Mouse (Mus musculus) gastrocnemius, postnatal 14 days (tissue): Measurements from ENCODE around the gene Fhit. TPM values are rescaled to one million over a fixed set of nuclear protein-coding genes. Genes with fewer than 3 reads are reported as not detected.
"Not testable (repeated sequence)": the region's sequence is repeated elsewhere in the genome, so short reads cannot be mapped to it uniquely, and the experiment has no call there.

Experiments
- DNase-seq: peaks from one replicate; pipeline ENCODE4 v3.0.0; 2021; ENCODE audit warnings: mixed read lengths
- intact Hi-C: fragments of 180-260 bp; cut with DNase I; formaldehyde crosslinking; loops from one replicate; pipeline ENCODE4 v1.15.1; 2025; ENCODE audit warnings: low total_unique reads
- total RNA-seq, 2 experiments: library from RNA; stranded (reverse); gene quantifications; 2 replicates each; pipeline ENCODE4 v1.2.3; 2021

The Fhit gene
- total RNA-seq, 2 experiments from 2014 or later: 3.7 to 5.7 TPM

DNA sequence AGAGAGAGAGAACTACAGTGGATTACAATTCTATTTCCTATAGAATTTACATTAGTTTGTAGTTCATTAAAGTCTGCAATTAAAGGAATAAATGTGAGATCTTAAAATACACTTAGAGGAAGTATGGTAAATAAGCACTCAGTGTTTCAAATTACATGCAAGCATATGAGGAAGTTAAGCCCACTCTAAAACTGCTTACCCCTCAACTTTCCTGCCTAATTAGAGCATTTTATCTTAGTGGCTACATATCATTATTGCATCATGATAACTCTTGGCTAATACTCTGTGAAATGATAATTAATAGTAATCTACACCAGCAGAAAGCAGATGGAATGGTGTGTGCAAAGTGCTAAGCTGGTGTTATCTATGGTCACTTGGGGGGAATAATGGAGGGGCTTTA, 1329.5 kb downstream of the Fhit start:
- no peak for DNase-seq
- intact Hi-C loops: no loop called here

DNA sequence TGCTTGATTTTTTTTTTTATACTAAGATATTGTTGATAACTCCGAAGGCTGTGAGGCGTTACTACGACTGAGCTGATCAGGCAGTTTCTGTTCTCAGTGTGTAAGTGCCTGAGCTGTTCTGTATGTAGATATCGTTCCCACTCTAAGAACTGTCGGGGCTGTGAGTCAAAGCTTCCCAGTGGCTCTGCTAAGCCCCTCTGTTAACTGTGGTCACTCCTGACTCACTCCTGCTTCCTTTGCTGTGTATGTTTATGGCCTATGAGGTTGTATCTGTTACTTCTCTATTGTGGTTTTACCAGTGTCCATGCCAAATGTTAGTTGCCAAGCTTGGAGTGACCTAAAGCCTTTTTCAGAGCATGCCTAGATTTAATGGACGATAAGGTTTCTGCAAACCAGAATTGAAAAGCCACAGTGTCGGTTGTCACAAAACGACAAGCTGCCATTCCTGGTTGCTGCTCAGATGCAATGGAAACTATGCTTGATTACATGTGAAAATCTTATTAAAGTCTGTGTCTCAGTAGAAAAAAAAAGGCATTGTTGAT, 1333.1 kb downstream of the Fhit start:
- intact Hi-C loops, DNase-seq: not testable (repeated sequence)

DNA sequence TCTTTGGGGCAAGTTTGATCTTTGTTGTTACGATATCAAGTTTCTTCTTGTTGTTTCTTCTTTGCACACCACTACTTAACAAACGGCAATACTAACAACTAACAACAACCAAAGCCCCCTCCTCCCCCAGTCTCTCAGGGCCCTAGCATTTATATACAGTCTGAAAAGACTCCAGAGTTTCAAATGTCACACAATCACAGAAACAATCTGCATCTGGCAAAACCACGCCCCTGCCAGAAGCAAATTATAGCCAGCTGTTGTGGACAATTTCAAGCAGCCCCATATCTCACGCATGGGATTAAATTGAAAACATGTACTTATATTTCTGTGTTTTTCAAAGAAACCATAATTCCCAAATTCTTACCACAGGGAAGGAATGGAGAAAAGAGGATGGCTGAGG, 1345.9 kb downstream of the Fhit start:
- no peak for DNase-seq
- intact Hi-C loops: no loop called here

DNA sequence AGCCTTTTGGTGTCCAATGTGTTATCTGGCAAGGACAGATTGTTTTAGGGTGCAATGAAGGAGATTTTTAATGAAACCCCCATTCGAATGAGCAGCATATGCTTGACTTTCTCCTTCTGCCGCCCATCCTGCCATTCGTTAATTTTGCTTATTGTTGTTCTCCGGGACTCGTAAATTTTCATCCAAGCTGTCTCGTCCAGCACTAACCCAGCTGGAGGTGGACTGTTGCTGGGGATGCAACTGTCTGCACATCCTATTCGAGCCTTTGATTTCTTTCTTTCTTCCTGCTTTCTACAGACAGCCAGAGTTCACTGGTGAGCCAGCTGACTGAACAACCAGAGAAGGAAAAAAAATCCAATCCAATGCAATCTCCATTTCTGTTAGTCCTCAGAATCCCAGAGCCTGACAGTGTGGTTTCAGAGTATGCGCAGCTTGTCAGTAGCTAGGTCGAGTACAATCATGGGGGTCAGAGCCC, 1350.0 kb downstream of the Fhit start:
- intact Hi-C loops: no loop called here
- no peak for DNase-seq

- no peak for DNase-seq
Measured at GRCm38 (mm10) chr14:9811177-9811846, 1350.5 kb downstream of the Fhit start.

DNA sequence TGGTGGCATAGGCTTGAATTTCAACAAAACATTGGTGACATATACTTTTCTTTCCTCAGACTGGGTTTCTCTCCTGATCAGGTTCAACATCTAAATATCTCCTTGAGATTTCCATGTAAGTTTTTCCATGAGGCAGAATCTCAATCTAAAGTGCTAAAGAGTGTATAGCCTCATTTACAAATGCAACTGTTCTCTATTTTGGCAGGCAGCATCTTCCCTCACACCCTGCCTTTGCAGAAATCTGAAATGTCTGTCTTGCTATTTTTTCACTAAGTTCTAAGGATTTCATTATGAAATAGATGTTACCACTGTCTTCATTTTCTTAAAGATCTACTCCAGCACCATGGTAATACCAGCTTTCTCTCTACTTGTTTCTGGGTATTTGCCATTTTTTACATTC, 1368.4 kb downstream of the Fhit start:
- intact Hi-C loops: no loop called here
- no peak for DNase-seq

More at GRCm38 (mm10) chr14:9811177-9811846, 1350.5 kb downstream of the Fhit start:
- intact Hi-C loops: no loop called here

DNA sequence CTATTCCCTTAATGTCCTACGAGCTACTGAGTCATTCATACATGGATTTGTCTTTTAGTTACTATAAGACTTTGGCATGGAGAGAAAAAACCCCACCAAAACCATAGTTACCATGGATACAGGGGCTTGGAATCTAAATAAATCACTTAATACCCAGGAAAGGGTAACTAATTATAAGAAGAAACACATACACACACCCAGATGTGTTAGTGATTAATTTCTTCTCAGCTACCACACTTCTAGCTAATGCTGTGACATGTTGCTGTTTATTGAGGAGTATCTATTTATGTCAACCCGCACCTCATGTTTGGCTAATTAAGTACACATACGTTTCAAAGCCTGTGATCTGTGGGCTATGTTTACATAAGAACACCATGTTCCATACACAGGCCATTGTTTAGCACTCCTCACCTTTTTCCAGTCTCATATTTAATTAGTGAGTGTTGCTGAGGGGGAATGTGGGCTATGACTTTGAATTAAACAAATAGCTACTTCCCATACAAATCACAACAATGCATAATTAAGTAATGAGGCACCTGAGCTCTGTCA, 1373.4 kb downstream of the Fhit start:
- intact Hi-C loops: no loop called here
- no peak for DNase-seq

GRCm38 (mm10) chr14:9787389-9787788, 1374.4 kb downstream of the Fhit start:
- DNase-seq: no peak
- intact Hi-C loops: no loop called here

DNA sequence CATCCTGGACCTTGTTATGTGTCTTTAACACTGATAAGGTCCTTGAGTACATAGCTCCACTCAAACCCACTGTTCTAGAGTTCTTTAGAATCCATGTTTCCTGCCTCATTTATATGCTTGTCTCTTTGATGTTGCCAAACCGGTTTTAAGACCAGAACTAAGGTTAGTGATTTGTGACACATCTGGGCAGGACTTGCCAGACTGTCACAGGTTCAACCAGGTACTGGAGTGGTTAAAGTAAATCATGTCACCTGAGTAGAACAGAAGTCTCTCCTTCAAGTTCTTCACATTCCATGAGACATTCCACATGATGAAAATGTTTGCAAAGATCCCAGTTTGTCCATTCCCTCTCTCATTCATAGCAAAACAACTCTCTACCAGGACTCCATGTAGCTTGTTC, 1376.0 kb downstream of the Fhit start:
- no peak for DNase-seq
- intact Hi-C loops: no loop called here

DNA sequence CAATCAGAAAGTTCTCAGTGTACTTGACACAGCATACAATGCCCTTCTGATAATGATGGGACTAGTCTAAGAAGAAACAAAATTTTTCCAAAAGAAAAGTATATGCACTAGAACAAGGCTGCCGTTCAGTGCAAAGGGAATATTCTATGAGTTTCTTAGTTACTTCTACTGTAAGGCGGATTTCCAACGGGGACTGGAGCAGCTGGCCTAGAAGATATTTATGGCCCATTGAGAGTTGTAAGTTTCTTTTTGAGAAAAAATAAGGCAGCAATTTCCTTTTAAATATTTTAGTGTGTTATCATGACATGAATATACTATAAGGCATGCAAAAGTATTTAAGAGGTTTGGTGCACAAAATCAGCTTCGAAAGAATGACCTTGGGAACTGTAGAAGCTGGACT, 1410.5 kb downstream of the Fhit start:
- intact Hi-C loops: no loop called here

GRCm38 (mm10) chr14:9748709-9749108, 1413.1 kb downstream of the Fhit start:
- DNase-seq: no peak
- intact Hi-C loops: no loop called here

More for the DNA sequence above, 1410.5 kb downstream of the Fhit start:
- DNase-seq: no peak

DNA sequence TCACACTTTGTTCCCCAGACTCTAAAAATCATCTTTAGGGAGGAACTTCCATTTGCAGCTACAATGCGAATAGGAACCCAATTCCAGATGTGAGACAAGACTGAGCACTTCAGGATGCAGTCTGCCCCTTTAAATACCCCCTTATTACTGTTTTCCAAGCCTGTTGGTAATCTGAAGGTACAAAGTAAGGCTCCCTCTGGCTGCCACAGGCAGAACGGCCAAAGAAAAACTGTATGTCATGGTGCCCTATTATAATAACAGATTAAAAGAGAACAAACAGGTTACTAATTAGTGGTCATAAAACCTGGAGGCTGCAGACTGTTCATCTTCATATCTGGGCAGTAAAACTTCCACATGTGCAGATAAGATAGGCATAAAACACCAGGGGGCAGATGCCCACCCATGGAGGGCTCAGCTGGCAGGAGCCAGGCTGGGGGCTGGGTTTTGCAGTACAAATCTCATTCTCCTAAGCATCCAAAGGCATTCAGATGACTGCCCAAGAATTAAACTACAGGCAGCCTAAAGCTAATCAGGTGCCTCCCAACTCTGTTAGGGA, 1439.8 kb downstream of the Fhit start:
- intact Hi-C loops: no loop called here
- DNase-seq: no peak

GRCm38 (mm10) chr14:9698621-9699020, 1463.2 kb downstream of the Fhit start:
- intact Hi-C loops: no loop called here
- DNase-seq: no peak

DNA sequence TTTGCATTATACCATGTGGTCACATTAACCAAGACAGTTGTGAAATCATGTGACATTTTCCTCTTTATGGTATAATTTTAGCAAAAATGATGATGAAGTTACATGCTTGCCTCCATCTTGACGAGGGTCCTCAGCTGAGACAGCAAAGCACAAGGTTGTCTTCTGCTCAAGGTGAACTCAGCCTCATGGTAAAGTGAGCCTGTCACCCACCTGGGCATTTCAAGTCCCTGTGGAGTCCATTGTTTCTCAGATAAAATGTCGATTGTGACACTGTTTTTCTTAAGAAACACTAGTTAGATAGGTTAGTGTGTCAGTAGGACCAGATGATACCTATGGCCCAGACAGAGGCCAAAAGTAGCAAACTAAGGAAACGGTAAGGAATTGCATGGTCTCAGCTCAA, 1464.7 kb downstream of the Fhit start:
- intact Hi-C loops: no loop called here
- DNase-seq: no peak

DNA sequence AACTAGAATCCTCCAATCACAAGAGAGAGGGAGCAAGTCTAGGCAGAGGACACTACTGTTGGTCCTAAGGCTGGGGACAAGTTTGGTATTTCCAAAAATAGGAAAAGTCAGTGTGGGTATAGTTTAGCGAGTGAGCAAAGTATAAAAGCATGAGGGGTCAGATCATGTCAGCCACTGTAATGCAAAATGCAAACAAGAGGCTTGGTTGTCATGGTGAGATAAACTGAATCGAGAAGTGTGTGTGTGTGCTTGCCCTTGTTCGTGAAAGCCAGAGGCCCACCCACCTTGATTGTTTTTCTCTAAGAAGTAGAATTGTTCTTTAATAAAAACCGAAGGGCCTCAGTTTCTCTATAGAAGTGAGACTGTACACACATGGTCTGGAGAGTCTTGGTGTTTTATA, 1465.8 kb downstream of the Fhit start:
- intact Hi-C loops: no loop called here
- no peak for DNase-seq

DNA sequence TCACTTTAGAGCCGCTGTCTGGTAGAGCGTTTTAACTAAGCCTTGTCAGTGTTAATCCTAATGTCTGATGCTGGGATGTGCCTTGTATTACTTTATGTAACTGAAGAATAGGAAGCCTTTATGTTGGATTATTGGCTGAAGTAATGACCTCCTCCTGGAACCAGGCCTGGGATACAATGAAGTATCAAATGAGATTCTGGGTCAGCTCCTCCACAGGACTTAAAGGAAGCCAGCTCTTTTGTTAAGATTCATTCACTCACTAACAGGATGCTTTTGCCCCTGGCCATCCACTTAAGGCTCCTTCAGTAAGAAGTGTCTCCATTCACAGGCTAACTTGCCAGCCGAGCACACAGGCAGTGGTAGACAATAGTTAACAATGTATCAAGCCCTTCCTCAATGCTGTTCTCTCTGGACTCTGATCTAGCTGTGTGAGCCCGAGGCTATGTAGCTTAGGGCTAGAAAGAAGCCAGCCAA, 1466.6 kb downstream of the Fhit start:
- intact Hi-C loops: no loop called here
- no peak for DNase-seq

DNA sequence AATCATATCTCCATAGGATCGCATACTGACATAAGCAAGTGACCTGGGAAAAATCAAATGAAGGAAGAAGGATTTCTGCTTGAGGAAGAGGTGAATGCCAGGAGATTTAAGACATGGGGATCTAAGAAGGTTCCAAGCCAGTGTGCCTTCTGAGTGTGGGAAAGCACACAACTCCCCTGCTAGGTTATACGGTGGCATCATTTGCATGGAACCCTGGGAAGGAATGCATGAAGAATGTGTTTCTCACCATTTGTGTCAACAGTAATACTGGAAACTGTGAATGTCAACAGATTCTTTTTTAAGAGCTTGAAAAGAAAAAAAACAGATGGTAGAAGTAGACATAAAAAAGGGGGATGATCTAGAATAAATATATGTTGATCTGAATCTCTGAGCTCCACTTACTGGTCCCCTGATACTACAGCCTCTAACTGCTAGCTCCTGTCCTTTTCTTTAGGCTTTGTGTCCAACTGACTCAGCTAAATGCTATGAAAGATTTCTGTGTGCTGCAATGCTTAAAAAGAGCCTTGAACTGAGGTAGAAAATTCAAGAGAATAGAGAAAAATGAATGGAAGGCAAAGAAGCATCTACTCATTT, 1473.1 kb downstream of the Fhit start:
- no peak for DNase-seq
- intact Hi-C loops: no loop called here

GRCm38 (mm10) chr14:9684362-9684761, 1477.5 kb downstream of the Fhit start:
- DNase-seq: no peak
- intact Hi-C loops: no loop called here

DNA sequence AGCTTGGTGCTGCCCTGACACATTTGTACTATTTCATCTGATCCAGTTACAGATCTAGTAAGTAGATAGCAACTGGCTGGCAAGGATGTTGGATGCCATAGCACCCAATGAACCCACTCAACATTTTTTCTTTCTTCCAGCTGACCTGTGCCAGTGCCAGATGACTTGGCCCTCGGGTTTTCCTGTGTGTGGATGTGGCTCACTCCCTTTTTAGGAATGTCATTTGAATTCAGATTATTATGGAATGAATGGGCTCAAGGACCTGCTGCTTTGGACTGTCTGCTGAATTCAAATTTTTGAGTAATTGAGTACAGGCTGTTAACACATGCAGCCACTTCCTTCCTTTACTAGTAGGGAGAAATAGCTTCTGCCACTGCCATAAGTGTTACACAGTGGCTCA, 1489.1 kb downstream of the Fhit start:
- intact Hi-C loops: no loop called here
- no peak for DNase-seq

DNA sequence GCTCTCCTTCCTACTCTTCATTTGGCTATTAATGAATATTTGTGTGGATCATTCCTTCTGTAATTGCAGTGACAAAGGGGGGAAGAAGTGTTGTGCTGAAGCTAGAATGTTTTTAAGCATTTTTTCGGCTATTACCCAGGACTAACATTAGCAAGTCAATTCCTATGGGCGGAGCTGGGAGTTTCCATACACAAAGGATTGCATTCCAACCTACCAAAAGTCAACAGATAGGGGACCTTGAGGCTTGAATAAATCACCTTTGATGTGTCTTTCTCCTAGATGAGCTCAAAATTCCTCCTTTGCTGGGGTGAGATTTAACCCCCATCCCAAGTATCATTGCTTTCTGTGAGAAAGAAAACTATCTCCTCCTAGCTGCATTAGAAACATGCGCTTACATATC, 1490.1 kb downstream of the Fhit start:
- intact Hi-C loops: no loop called here
- no peak for DNase-seq
